Mouse (Mus musculus): ENCODE results near the gene Inip. TPM values are rescaled to one million over a fixed set of nuclear protein-coding genes. Genes with fewer than 3 reads are reported as not detected.

Inip gene
- polyA plus RNA-seq, 1 experiment from 2014 or later = 59.3 TPM

DNA sequence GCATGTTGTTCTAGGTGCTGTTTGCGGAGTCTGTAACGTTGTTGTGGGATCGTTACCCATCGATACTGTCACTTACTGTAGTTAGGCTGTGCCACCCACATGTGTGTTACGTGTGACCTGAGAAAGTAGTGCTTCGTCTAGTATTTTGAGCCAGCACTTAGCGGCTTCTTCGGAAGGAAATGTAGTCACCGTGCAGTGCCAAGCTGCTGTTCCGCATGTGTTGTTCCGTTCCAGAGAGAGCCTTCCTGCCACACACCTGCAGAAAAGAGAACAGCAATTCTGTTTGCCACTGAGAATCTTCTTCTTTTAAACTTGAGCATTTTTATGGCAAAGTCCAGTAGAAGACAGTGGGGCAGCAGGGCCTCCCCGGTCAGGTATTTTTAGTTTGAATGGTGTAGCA, 74.9 kb downstream of the Inip start:
- ATAC-seq (replicated peaks; ENCODE audit: low FRiP score) = no peak
- peaks cover 11% of the 10 kb centered on the region; the same call in 1 of the 2 replicates for H3K4me1 ChIP-seq
- no peaks in the 10 kb centered on the region for H3K27me3 ChIP-seq
- no peak overlapping the region for H3K9ac ChIP-seq
- H3K9me3 ChIP-seq (replicated peaks) = no peaks in the 10 kb centered on the region
- WGBS = 85% methylated on average over 12 of the region's 12 CpGs
- no peak overlapping the region for H3K4me3 ChIP-seq (replicated peaks)
- no peak overlapping the region for H3K27ac ChIP-seq
- no peak overlapping the region for H3K4me2 ChIP-seq
- H3K36me3 ChIP-seq = no peaks in the 10 kb centered on the region

- H3K9me3 ChIP-seq (replicated peaks) = no peaks in the 10 kb centered on the region
- no peaks in the 10 kb centered on the region for H3K27me3 ChIP-seq
- no peak overlapping the region for H3K4me2 ChIP-seq
- ATAC-seq (replicated peaks; ENCODE audit: low FRiP score) = no peak
- H3K9ac ChIP-seq = no peak overlapping the region
- H3K27ac ChIP-seq = no peak overlapping the region
- H3K36me3 ChIP-seq = 0 out of 2 replicates have a peak, but pooled peaks cover 2% of the 10 kb centered on the region
- no peak overlapping the region for H3K4me3 ChIP-seq (replicated peaks)
- 89% methylated on average over 4 of the region's 4 CpGs for WGBS
- peaks cover 11% of the 10 kb centered on the region; the same call in 1 of the 2 replicates for H3K4me1 ChIP-seq
These were observed 75.8 kb downstream of the Inip start for GRCm38 (mm10) chr4:59725579-59725978.

DNA sequence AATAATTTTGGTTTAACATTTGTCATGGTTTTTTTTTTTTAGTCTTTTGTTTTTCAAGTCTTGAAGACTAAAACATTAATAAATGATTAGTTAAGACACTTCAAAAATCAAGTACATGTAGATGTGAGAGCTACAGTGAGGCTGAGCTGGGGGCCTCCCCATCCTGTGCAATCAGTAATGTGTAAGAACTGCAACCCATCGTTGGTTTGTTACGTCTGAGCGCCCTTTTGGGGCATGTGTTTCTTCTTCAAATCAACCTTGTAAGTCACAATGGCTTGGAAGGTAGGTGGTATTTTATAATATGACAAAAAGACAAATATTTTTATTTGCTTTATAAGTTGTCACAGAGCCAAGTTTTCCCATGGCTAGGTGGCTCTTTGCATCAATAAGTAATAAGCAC, 79.6 kb downstream of the Inip start:
- H3K4me3 ChIP-seq (replicated peaks) = no peak overlapping the region
- 56% methylated on average over 3 of the region's 3 CpGs for WGBS
- no peaks in the 10 kb centered on the region for H3K27me3 ChIP-seq
- no peak overlapping the region for H3K27ac ChIP-seq
- H3K9me3 ChIP-seq (replicated peaks) = no peaks in the 10 kb centered on the region
- no peak for ATAC-seq (replicated peaks; ENCODE audit: low FRiP score)
- 0 out of 2 replicates have a peak, but pooled peaks cover 12% of the 10 kb centered on the region for H3K36me3 ChIP-seq
- H3K9ac ChIP-seq = no peak overlapping the region
- no peak overlapping the region for H3K4me2 ChIP-seq
- H3K4me1 ChIP-seq = peaks cover 32% of the 10 kb centered on the region

Other genes starting within 250 kb of the Inip start
- 24.1 and 25.4 TPM in 2 replicates for gene Hsdl2, start 220.0 kb downstream of the Inip start, polyA plus RNA-seq (2015; fragmentation: Nextera tagmentation; extraction: Ambion mirVana)
- gene E130308A19Rik, start 175.4 kb downstream of the Inip start, polyA plus RNA-seq (2015; fragmentation: Nextera tagmentation; extraction: Ambion mirVana) = 34.9 and 35.6 TPM in 2 replicates
- gene Snx30, start 4.3 kb upstream of the Inip start, polyA plus RNA-seq (2015; fragmentation: Nextera tagmentation; extraction: Ambion mirVana) = 6.0 and 7.7 TPM in 2 replicates
- 0.05 TPM in 1 of 2 replicates, not detected in the other for gene Slc46a2, start 113.5 kb upstream of the Inip start, polyA plus RNA-seq (2015; fragmentation: Nextera tagmentation; extraction: Ambion mirVana)
- not detected in 2 replicates for gene Mup4, start 159.1 kb upstream of the Inip start, polyA plus RNA-seq (2015; fragmentation: Nextera tagmentation; extraction: Ambion mirVana)
- not detected in 2 replicates for gene Mup6, start 162.7 kb upstream of the Inip start, polyA plus RNA-seq (2015; fragmentation: Nextera tagmentation; extraction: Ambion mirVana)